Mouse (Mus musculus) erythroblast, embryonic 14.5 days (primary cell): ENCODE data around the gene Adcy7.

Experiments used
- GATA1 ChIP-seq: IDR thresholded peaks from 2 replicates; pipeline ENCODE4 v1.6.1; 2012; ENCODE audit warnings: low read length, inconsistent platforms, mixed read lengths
- TAL1 ChIP-seq: IDR thresholded peaks from 3 replicates; pipeline ENCODE4 v1.6.1; 2012; ENCODE audit warnings: low read length, inconsistent platforms, mixed read lengths

- TF ChIP-seq GATA1 (no peak), TAL1 (no peak)
Observed at GRCm38 (mm10) chr8:88272231-88273050, at the start of gene Adcy7.
